Mouse (Mus musculus) ES-Bruce4 (cell line): ENCODE data around the gene Il17ra. TPM values are rescaled to one million over a fixed set of nuclear protein-coding genes. Genes with fewer than 3 reads are reported as not detected.

ENCODE experiments used
- H3K27ac ChIP-seq: 2 replicates; pipeline ENCODE4 v1.5.1; 2012; ENCODE audit warnings: low read length, inconsistent platforms; ENCODE audit not compliant: insufficient read depth
- H3K27me3 ChIP-seq: 2 replicates; pipeline ENCODE4 v1.6.1; 2012; ENCODE audit warnings: mild to moderate bottlenecking, low read length, inconsistent platforms; ENCODE audit not compliant: control insufficient read depth, poor library complexity, insufficient read depth, severe bottlenecking
- H3K36me3 ChIP-seq: 2 replicates; pipeline ENCODE4 v1.6.1; 2012; ENCODE audit warnings: inconsistent platforms, mild to moderate bottlenecking, low read length, moderate library complexity; ENCODE audit not compliant: control insufficient read depth, poor library complexity, insufficient read depth, severe bottlenecking
- H3K4me1 ChIP-seq: one replicate; pipeline ENCODE4 v1.8.1; 2011; ENCODE audit warnings: low read length; ENCODE audit not compliant: control insufficient read depth, insufficient read depth
- H3K4me3 ChIP-seq: 2 replicates; pipeline ENCODE4 v1.5.1; 2011; ENCODE audit warnings: low read depth, mild to moderate bottlenecking, low read length
- H3K9ac ChIP-seq: 2 replicates; pipeline ENCODE4 v1.6.1; 2012; ENCODE audit warnings: low read depth, mild to moderate bottlenecking, inconsistent platforms; ENCODE audit not compliant: poor library complexity, severe bottlenecking
- H3K9me3 ChIP-seq: replicated peaks from 2 replicates; pipeline ENCODE4 v1.6.1; 2012; ENCODE audit warnings: mild to moderate bottlenecking, low read length, inconsistent platforms; ENCODE audit not compliant: control insufficient read depth, poor library complexity, insufficient read depth, severe bottlenecking
- CTCF ChIP-seq: IDR thresholded peaks from one replicate; pipeline ENCODE4 v1.8.1; 2011; ENCODE audit warnings: low read depth, low read length
- EP300 ChIP-seq: IDR thresholded peaks from 2 replicates; pipeline ENCODE4 v1.6.1; 2011; ENCODE audit warnings: low read depth, low read length; ENCODE audit not compliant: insufficient read depth
- POLR2A ChIP-seq: IDR thresholded peaks from one replicate; pipeline ENCODE4 v1.8.1; 2011; ENCODE audit warnings: low read length; ENCODE audit not compliant: insufficient read depth
- polyA plus RNA-seq: library from polyadenylated mRNA; stranded (reverse); fragments of >200 nt; gene quantifications from 2 replicates; pipeline ENCODE4 v1.2.4, GENCODE M21; 2011; ENCODE audit warnings: low read depth; ENCODE audit not compliant: missing spikeins, insufficient read depth, insufficient read length

Gene Il17ra
- polyA plus RNA-seq, 1 experiment, result 4.3 TPM

- no peaks in the 10 kb centered on the region for H3K4me1 ChIP-seq
- no peaks in the 10 kb centered on the region for H3K9me3 ChIP-seq
- H3K27me3 ChIP-seq, result no peaks in the 10 kb centered on the region
- H3K36me3 ChIP-seq, result no peaks in the 10 kb centered on the region
- no peak for TF ChIP-seq EP300
- no peak for TF ChIP-seq CTCF
- no peak for TF ChIP-seq POLR2A
- no peak overlapping the region for H3K4me3 ChIP-seq
- no peak overlapping the region for H3K9ac ChIP-seq
- no peak overlapping the region for H3K27ac ChIP-seq
Measured at GRCm38 (mm10) chr6:120473427-120473826, 10.4 kb downstream of the Il17ra start.

GRCm38 (mm10) chr6:120475288-120475687, 12.2 kb downstream of the Il17ra start:
- Histone ChIP-seq H3K4me1 (no peaks in the 10 kb centered on the region), H3K4me3 (no peak overlapping the region), H3K27ac (no peak overlapping the region), H3K36me3 (no peaks in the 10 kb centered on the region), H3K27me3 (no peaks in the 10 kb centered on the region), H3K9ac (no peak overlapping the region), H3K9me3 (no peaks in the 10 kb centered on the region)
- no peak for TF ChIP-seq POLR2A
- no peak for TF ChIP-seq CTCF
- TF ChIP-seq EP300, result no peak

GRCm38 (mm10) chr6:120479302-120479701, 16.3 kb downstream of the Il17ra start:
- Histone ChIP-seq H3K9me3 (no peaks in the 10 kb centered on the region), H3K27ac (no peak overlapping the region), H3K36me3 (no peaks in the 10 kb centered on the region), H3K27me3 (no peaks in the 10 kb centered on the region), H3K4me3 (no peak overlapping the region), H3K4me1 (no peaks in the 10 kb centered on the region), H3K9ac (no peak overlapping the region)
- no peak for TF ChIP-seq POLR2A
- no peak for TF ChIP-seq CTCF
- TF ChIP-seq EP300, result no peak

GRCm38 (mm10) chr6:120480361-120480760, 17.3 kb downstream of the Il17ra start:
- TF ChIP-seq CTCF, result no peak
- TF ChIP-seq POLR2A, result no peak
- no peak for TF ChIP-seq EP300
- Histone ChIP-seq H3K9me3 (no peaks in the 10 kb centered on the region), H3K27me3 (no peaks in the 10 kb centered on the region), H3K27ac (no peak overlapping the region), H3K4me1 (no peaks in the 10 kb centered on the region), H3K36me3 (no peaks in the 10 kb centered on the region), H3K9ac (no peak overlapping the region), H3K4me3 (no peak overlapping the region)

- no peak overlapping the region for H3K27ac ChIP-seq
Measured at GRCm38 (mm10) chr6:120481538-120481937, 18.5 kb downstream of the Il17ra start.

GRCm38 (mm10) chr6:120482021-120482420, 19.0 kb downstream of the Il17ra start:
- Histone ChIP-seq H3K27ac (no peak overlapping the region), H3K4me1 (no peaks in the 10 kb centered on the region), H3K9ac (no peak overlapping the region), H3K4me3 (no peak overlapping the region), H3K36me3 (no peaks in the 10 kb centered on the region), H3K9me3 (no peaks in the 10 kb centered on the region), H3K27me3 (no peaks in the 10 kb centered on the region)
- TF ChIP-seq POLR2A (no peak), CTCF (no peak), EP300 (no peak)

More at GRCm38 (mm10) chr6:120481538-120481937, 18.5 kb downstream of the Il17ra start:
- no peak overlapping the region for H3K4me3 ChIP-seq
- H3K4me1 ChIP-seq, result no peaks in the 10 kb centered on the region
- no peak for TF ChIP-seq POLR2A
- peak; percentile 55 for TF ChIP-seq CTCF
- no peaks in the 10 kb centered on the region for H3K36me3 ChIP-seq
- H3K9ac ChIP-seq, result no peak overlapping the region
- no peaks in the 10 kb centered on the region for H3K27me3 ChIP-seq
- H3K9me3 ChIP-seq, result no peaks in the 10 kb centered on the region
